Mouse (Mus musculus) granulocyte monocyte progenitor cell, adult 5-6 weeks (primary cell): ENCODE results near the gene Fgfr2. TPM values are rescaled to one million over a fixed set of nuclear protein-coding genes. Genes with fewer than 3 reads are reported as not detected.

Experiments used
- ATAC-seq: replicated peaks from 2 replicates; pipeline ENCODE4 v1.8.0; 2016; ENCODE audit warnings: mild to moderate bottlenecking, moderate TSS enrichment, inconsistent platforms; ENCODE audit not compliant: poor library complexity, severe bottlenecking
- total RNA-seq, 2 experiments: library from RNA; stranded (forward) in 1 of 2; stranded (reverse) in 1 of 2; fragments of 200-712, 200-1000 nt in 1 of 2; fragments of >200 nt in 1 of 2; fragmentation: Nextera tagmentation in 1 of 2; gene quantifications; 2 replicates each; pipeline ENCODE4 v1.2.3; 2014 to 2017

Fgfr2 gene
- total RNA-seq, 2 experiments from 2014 or later: not detected

DNA sequence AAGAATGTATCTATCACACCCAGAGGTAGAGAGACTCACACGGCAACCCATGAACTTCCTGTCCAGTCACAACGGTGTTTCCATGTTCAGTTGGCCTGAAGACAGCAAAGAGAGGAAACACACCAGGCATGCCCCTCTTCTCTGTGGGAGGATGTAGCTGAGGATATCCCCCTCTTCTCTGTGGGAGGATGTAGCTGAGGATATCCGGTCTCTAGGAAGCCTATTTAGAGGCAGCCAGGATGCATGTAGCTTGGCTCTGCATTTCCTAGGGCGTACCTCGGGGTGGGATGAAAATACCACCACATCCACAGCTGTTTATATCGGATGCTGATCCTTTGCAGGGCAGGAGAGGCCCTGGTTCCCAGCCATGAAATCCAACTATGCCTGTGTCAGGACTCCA, 877.4 kb downstream of the Fgfr2 start:
- ATAC-seq: no peak

DNA sequence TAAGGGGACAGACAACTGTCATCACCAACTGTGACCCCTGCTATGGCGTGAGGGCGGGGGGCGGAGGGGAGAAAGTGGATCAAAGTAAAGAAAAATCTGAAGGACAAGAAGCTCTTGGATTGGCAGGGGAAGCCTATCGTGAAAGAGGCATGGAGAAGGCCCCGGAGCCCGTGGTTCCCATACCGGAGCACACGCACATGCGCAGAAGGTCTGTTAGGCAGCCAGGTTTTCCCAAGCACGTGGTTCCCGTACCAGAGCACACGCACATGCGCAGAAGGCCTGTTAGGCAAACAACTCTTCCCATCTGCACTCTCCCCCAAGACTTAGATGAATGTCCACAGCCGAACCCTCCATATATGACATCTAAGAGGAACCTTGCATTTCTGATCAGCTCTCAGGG, 878.5 kb downstream of the Fgfr2 start:
- no peak for ATAC-seq

DNA sequence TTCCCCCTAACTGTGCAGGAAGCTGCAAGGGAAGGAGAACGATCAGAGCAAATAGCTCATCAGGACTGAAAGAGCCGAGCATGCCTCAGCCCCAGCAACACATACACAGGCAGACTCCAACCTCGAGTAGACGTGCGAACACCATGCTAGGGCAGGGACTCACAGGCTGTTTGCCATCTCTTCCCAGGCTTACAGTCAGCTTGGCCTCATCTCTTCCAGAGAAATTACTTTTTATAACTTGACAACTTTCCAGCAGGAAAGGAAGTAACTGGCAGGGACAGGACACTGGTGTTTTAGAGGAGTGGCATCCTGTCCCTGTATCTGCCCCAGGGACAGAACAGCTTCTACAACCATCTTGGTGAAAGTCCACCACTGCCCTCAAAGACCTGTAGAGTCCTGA, 879.9 kb downstream of the Fgfr2 start:
- no peak for ATAC-seq

DNA sequence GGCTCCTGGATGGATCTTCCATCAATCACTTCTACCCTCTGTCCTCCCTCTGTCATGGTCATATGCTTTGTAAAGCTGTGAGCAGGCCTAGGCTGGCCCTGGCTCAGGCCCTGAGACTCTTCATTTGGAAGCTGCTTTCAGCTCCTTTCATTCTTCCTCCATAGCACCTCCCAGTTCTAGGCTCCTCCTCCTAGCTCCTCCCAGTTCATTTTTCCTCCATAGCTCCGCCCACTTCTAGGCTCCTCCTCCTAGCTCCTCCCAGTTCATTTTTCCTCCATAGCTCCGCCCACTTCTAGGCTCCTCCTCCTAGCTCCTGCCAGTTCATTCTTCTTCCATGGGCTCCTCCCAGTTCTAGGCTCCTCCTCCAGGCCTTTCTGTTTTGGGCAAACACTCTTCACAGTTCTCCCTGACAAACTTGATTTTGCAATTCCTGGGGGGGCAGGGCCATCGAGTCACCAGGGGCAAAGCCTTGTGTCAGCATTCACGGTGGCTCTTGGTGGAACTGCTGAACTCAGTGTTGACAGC, 880.5 kb downstream of the Fgfr2 start:
- peak; percentile 91 for ATAC-seq

DNA sequence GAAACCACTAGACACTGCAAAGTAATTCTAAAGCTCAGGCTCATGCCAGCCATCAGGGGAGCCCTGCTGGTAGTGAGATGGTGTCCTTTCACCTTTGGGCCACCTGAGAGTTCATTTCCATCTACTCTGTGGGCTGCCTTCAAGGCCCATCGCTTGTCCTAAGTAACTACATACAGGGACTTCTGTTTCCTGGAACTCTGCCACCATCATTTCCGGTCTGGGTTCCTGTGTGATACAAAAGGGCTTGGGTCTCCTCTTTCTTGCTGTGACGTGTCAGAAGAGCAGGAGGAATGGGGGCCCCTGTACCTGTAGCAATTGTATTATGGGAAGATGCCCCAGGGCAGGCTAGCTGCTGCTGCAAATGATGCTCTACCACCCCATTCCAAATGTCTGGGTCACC, 884.2 kb downstream of the Fgfr2 start:
- ATAC-seq: no peak

DNA sequence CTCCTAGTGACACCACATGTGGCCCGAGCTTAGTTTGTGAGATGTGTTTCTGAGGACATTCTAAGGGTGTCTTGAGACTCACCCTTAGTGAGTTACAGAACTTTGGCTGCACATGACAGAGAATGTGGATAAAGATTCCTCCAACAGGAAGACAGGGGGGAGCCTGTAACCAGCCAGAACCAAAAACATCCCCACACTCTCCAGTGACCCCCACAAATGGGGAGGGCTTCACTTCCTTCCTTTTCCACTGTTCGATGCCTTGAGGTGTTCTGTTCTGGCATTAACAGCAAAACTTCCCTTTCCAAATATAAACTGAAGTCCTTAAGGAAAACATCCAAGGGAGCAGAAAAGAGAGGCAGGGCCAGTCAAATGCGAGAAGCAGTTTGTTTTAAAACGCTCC, 886.0 kb downstream of the Fgfr2 start:
- ATAC-seq: no peak

DNA sequence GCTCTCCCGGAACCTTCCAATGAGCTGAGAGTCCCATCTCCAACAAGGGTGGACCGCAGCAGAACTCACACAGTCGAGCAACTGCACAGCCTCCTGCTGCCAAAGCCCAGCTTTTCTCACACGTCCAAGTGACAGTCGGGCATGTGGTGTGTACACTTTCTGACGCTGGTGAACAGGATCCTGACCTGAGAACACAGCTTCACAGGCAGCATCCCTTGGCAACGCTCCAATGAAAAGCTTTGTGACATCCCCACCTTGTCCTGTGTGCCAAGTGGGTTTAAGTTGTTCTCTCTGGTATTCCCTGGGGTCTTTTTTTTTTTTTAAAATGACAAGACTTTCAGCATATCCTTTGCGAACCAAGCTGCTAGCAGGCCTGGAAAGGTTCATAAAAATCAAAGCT, 886.4 kb downstream of the Fgfr2 start:
- ATAC-seq: no peak

DNA sequence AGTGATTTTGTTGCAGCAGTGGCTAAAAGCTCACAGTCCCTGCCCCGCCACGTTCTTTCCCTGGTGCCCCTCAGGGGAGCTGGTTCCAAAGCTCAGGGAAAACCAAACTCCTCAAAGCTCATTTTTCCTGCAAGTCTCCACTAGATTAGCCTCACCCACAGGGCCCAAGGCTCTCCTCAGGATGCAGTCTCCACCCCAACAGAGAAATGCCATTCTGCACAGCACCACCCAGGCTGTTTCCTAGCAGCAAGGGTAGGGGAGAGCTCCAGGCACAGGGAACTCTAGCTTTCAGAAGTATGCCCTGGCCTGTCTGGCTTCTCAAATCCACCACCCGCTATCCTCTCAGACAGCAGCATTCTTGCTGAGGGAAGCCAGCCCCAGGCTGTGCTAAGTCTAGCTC, 888.9 kb downstream of the Fgfr2 start:
- no peak for ATAC-seq

DNA sequence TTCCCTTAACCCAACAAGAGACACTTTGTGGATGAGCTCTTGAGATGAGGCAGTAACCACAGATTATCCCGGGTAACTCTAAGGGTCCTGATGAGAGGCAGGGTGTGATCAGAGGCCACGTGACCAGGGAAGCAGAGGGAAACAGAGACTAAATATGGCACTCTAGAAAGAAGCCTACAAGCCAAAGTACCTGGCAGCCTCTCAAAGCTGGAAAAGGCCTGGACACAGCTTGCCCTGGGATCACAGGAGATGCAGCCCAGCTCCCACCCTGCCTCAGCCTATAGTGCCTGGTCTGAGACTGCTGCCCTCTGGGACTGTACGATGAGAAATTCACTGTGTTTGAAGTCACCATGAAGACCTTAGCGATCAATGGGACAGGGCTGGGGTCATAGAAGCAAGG, 889.4 kb downstream of the Fgfr2 start:
- ATAC-seq: no peak

DNA sequence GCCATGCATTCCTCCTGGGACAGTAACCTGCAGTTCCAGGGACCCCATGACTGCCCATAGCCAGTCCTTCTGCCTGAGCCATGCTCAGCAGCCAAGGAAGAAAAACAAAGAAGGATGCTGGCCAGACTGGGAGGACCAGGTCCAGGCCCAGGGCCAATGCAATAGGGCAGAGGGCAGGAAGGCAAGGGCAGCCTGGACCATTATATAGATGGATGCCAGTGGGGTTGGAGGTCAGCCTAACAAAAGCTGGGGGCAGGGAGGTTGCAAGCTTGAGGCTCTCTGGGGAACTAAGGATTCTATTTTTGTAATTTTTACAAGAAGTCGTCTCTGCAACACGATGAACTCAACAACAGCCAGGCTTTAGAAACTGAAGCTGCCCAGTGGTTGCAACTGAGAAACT, 890.2 kb downstream of the Fgfr2 start:
- ATAC-seq: no peak

DNA sequence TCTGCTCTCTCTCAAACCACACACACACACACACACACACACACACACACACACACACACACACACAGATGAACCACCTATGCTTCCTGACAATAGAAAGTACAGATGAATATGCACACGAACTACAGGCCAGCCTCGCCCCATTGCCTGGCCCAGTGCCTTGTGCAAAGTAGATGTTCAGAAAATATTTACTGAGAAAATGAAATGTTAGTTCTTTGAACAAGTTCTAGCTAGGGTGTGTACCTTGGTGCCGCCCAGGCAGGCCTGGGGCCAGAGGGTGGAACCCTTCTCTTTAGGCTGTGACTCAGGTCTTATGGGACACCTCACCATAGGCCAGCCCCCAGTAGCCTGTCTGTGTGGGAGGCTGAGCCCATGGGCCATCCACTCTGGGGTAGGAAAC, 891.7 kb downstream of the Fgfr2 start:
- no peak for ATAC-seq

DNA sequence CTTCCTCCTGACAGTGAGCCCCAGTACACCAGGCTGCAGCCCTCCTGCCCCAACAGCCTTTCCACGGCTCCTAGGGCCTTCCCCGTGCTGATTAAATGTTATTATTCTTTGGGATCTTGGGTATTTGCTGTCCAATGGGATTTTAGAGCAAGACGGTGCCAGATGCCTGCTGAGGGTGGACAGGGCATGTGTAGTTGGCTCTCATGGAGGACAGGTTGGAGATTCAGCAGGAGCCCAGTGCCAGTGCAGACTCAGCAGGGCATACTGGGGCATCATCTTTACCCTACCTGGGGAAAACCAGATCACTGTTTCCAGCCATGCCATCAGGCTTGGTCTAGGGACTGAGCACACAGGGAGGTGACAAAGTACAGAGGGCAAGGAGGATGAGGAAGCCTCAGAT, 892.2 kb downstream of the Fgfr2 start:
- no peak for ATAC-seq

DNA sequence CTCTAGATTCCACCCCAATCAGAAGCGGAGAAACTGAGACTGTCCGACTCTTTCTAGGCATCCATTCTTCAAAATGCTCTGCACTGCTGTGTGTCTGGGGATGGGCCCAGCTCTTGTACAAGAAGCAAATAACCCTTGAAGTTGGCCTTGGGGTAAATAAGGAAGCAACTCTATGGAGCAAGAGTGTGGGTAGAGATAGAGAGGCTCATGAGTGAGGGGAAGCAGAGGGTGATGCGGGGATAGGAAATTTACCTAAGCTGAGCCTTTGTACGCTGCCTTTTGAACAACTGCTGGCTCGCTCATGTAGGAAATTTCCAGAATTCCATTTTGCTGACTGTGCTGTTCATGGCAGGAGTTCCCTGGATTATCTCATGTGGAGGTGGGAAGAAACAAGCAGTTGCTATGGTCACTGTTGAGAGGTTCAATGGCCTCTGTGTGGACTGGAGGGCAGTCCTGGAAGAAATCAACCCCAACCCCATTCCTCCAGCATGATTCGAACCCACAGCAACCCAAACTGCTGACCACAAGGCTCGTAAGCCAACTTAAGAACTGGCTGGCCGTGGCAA, 896.0 kb downstream of the Fgfr2 start:
- ATAC-seq: peak; percentile 81

DNA sequence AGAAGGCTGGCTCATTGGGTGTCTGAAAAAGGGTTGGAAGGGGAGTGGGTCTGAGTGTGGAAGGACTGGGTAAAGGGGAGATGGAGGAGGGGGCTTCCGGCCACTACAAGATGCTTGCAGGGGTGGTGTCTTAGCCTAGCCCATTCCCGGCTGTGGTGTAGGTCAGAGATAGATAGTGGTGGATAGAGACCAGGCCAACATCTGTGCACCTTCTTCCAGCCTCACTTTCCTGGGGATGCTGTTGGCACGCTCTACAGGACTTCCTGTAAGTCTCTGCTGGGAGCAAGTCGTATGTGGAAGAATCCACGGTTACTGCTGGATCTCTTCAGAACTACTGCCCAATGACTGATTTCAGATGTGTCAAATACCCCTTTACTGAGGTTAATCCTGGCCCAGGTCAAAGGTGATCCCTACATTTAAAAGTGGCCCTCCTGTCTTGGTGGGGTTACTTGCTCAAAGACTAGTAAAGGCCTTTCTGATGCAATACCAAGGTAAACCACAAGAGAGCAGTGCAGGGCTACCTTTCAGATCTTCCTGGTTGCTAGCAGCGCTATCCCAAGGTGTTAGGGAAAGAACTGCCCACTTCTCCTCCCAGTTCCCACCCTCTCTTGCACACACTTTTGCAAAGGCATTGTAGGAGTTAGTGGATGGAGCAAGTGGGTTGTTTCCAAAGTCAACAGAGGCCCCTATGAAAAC, 896.6 kb downstream of the Fgfr2 start:
- ATAC-seq: peak; percentile 84

DNA sequence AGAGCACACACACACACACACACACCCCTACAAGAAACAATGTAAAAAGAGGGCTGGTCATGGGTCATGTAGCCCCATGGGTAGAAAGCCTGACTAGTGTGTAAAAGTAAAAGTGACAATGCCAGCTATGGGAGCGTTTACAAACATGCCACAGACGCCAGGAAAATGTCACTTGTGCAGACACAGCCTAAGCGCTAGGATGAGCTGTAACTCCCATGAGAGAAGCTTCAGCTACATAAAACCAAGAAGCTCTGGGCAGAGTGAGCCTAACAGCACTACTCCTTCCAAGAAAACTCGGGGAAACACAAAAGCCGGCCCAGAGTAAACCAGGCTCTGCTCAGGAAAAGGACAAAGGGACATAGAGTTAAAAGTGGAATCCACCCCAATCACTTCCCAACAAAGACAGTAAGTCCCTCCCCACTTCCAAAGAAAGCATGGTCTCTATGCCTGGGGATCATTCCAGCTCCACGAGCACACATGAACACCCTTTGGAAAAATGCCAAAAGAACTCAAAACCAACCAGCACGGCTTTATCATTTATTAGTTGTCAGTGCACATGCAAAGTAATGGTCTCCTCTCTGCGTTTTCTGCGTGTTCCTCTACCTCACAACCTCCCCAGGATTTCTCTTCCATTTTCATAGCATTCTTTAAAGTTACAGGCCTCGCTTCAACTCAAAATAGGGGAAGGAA, 899.6 kb downstream of the Fgfr2 start:
- no peak for ATAC-seq

DNA sequence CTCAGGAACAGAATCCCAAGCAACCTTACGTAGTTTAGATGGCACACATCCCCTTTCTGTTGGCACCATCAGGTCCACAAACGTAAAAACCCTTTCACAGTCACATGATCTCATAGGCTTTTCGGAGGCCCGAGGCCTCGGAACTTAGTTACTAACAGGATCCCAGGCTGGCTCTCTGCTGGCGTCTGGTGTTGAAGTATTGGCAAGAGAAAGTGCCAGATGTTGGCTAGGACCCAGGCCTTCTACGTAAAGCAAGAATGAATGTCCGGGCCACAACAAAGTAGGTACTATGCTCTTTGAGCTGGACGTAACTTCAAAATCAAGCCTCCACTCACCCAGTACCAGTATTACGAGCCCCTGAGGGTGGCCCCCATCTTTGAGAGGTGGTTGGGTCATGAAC, 909.1 kb downstream of the Fgfr2 start:
- ATAC-seq: no peak

DNA sequence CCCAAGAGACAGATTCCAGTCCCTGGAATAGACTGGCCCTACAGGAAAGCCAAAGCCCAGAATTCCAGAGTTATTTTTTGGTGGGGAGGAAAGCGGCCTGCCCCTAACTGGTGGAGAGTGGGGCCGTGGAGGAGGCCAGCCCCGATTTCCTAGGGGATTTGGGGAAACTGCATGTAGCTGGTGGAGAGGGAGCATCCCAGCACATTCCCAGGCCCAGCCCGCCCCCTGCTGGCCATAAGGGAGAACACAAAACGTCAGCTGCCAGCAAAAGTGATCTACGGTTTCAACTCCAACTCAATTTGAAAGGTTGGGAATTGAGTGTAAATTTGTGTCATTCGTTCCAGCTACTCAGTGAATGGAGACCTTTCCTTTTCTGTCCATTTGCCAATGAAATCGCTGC, 909.7 kb downstream of the Fgfr2 start:
- ATAC-seq: peak; percentile 55; the same call in 1 of the 2 replicates

DNA sequence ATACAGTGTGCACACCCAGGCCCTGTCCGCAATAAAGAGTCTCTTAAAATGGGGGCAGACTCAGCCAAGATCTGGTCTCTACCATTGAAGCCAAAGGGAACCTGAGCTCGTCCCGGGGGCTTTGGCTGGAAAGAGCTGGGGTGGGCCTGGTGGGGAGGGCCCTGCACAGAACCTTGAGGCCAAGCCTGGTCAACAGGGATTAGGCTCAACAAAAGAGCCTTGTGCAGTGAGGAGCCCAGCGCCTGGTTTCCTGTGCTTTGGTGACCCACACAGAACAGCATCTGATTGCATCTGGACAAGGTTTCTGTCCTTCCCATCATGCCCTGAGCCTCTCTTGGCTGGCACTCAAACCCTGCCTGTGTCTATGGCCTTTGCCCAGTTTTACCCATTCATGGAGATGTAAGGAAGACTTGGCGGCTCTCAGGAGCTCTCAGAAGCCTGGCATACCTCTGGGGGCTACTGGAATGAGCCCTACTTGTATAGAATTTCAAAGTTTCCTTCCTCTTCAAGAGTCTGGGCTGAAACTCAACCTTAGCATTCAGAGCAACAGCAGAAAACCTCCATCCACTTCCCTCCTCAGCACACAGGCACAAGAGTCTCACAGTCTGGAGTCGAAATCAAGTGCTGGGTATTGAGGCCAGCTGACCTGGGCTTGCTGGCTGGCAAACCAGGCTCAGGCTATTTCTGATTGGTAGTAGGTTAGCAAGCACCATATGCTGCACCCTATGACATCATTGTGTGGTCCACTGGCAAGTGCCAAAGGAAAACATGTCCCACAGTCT, 911.0 kb downstream of the Fgfr2 start:
- ATAC-seq: no peak

DNA sequence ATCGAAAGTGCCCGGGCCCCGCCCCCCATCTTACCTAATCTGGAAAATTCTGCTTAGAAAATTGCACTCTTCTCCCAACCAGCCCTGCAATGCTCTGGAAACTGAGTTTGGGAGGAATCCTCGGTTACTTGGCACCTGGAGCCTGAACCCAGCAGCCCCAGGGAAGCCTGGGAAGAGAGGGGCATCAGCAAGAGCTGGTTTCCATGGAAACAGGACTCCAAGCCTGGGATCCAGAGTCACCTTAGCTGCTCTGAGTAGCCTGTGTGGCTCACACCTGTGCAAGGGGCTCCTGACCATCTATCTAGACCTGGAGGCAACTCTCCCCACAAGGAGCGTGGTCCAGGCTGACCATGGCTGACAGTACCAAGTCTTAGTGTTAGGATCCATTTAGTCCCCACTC, 912.5 kb downstream of the Fgfr2 start:
- ATAC-seq: no peak

DNA sequence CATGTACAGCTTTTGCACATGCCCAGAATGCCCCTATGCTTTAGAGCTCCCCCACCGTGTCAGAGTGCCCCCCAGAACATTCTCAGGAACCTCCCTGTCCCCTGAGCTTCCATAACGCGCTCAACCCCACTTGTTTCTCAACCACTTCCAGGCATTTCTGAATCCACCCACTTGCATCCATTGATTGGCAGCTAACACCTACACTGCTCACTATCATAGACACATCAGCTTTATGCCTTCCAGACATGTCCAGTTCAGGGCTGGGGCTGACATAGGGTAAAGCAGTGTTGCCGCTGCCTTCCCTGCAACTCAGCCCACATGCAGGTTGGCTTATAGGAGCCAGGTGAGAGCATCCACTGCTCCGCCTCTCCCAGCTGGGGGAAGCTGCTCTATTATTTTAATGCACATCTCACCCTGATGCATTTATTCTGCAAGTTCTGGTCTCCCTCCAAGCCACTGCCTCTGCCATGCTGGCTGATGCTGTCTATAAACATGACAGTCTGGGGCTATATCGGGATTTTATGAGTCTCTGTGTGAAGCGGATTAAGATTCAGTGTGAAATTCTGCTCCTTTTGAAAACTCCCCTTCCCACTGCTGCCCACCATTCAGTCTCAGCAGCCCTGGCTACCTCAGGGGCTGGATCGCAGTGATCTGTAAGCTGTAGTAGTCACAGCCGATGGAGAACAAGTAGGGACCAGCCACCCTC, 914.1 kb downstream of the Fgfr2 start:
- ATAC-seq: no peak
